Mouse (Mus musculus): Measurements from ENCODE around the gene Rnaset2b. TPM values are rescaled to one million over a fixed set of nuclear protein-coding genes. Genes with fewer than 3 reads are reported as not detected.

Gene Rnaset2b
- total RNA-seq, 1 experiment from 2014 or later: 302 TPM

GRCm38 (mm10) chr17:7033192-7034166 lies 63.0 kb downstream of the Rnaset2b start:
- peak; percentile 53 for ATAC-seq (ENCODE audit: extremely low read depth, insufficient number of reproducible peaks, low FRiP score, poor library complexity, severe bottlenecking)

Other genes starting within 250 kb of the Rnaset2b start
- gene Ezr, start 187.8 kb upstream of the Rnaset2b start, total RNA-seq (2017): 651 and 692 TPM in 2 replicates
- gene Rsph3b, start 22.0 kb upstream of the Rnaset2b start, total RNA-seq (2017): 17.2 and 18.4 TPM in 2 replicates
- gene Tagap1, start 9.5 kb upstream of the Rnaset2b start, total RNA-seq (2017): 33.5 and 39.3 TPM in 2 replicates
- gene Gm49721, start 8.3 kb downstream of the Rnaset2b start, total RNA-seq (2017): 2.6 and 2.9 TPM in 2 replicates
- gene Gm1604a, start 54.9 kb downstream of the Rnaset2b start, total RNA-seq (2017): not detected in 2 replicates
- gene Rps6ka2, start 199.5 kb downstream of the Rnaset2b start, total RNA-seq (2017): 9.5 and 9.7 TPM in 2 replicates

Measured in neutrophil, adult 5-6 weeks (primary cell).